In genomic region chr15:27697632-27698031, GRCm38 (mm10) we compare ENCODE assay signal across 15 mouse cellular contexts.
"Had no signal": no experiment of that assay in that cellular context is flagged by ENCODE, and none has a peak within 500 bp of the region (broad histone marks: within the 10 kb centered on the region; RNA-seq: fewer than 3 reads in every experiment).

No protein-coding gene starts in this region.

- H3K4me2 ChIP-seq: neural tube, embryonic 15.5 days; stomach, embryonic 15.5 days had no signal

- H3K4me1 ChIP-seq: stomach, embryonic 15.5 days had no signal

- H3K9me3 ChIP-seq: neural tube, embryonic 15.5 days; stomach, embryonic 15.5 days had no signal

- H3K27me3 ChIP-seq: neural tube, embryonic 15.5 days; stomach, embryonic 15.5 days had no signal

- H3K36me3 ChIP-seq: neural tube, embryonic 15.5 days; stomach, embryonic 15.5 days had no signal

- H3K27ac ChIP-seq: neural tube, embryonic 15.5 days; stomach, embryonic 15.5 days; stomach, postnatal 0 days had no signal

- H3K4me3 ChIP-seq: neural tube, embryonic 15.5 days; stomach, embryonic 15.5 days had no signal

- DNase-seq: retina, postnatal 1 day; right cerebral cortex, adult 18-20 months; right cerebral cortex, postnatal 14 days; right cerebral cortex, postnatal 25 days; right cerebral cortex, postnatal 4 days; spleen, adult 18-20 months; thymus, adult 18-20 months; thymus, adult 2 months; thymus, postnatal 14 days; thymus, postnatal 25 days; thymus, postnatal 36 days; thymus, postnatal 4 days had no signal

- H3K9ac ChIP-seq: neural tube, embryonic 15.5 days; stomach, embryonic 15.5 days had no signal
